Mouse (Mus musculus) thymus, adult 18-20 months (tissue): ENCODE measurements at regions not wholly inside any gene's neighbourhood (a gene's known extent, or its start where the extent isn't known, plus 50 kb on each side); places are given as distances from the start of the nearest gene placed in this dataset.

Experiments
- DNase-seq, 2 experiments: peaks; one replicate each; pipeline ENCODE4 v3.0.0; 2022; ENCODE audit warnings: mixed read lengths in 2 of 2

- no peak for DNase-seq
These were observed 74.0 kb upstream of the Ppara start for GRCm38 (mm10) chr15:85660528-85661392.

- DNase-seq = no peak
These were observed 73.4 kb upstream of the Ppara start for GRCm38 (mm10) chr15:85661393-85661690.

- no peak for DNase-seq
These were observed 73.0 kb upstream of the Ppara start for GRCm38 (mm10) chr15:85661771-85662170.

- no peak for DNase-seq
These were observed 72.5 kb upstream of the Ppara start for GRCm38 (mm10) chr15:85662271-85662670.

GRCm38 (mm10) chr15:85662673-85663072, 72.1 kb upstream of the Ppara start:
- no peak for DNase-seq

GRCm38 (mm10) chr15:85663757-85664431, 70.9 kb upstream of the Ppara start:
- DNase-seq = no peak

GRCm38 (mm10) chr15:85664432-85664828, 70.4 kb upstream of the Ppara start:
- DNase-seq = no peak

GRCm38 (mm10) chr15:85665181-85665821, 69.5 kb upstream of the Ppara start:
- DNase-seq = no peak

- DNase-seq = no peak
These were observed 68.3 kb upstream of the Ppara start for GRCm38 (mm10) chr15:85666496-85666895.

GRCm38 (mm10) chr15:85667381-85667791, 67.4 kb upstream of the Ppara start:
- DNase-seq = no peak

- no peak for DNase-seq
These were observed 66.7 kb upstream of the Ppara start for GRCm38 (mm10) chr15:85667906-85668590.

GRCm38 (mm10) chr15:85668871-85669651, 65.7 kb upstream of the Ppara start:
- DNase-seq = no peak

GRCm38 (mm10) chr15:85669652-85670175, 65.1 kb upstream of the Ppara start:
- DNase-seq = no peak

GRCm38 (mm10) chr15:85670176-85670788, 64.5 kb upstream of the Ppara start:
- peak in 1 of 2 experiments; percentile 49 for DNase-seq

- peak; percentile 62 to 64 for DNase-seq
These were observed 63.7 kb upstream of the Ppara start for GRCm38 (mm10) chr15:85670789-85671700.

- DNase-seq = no peak
These were observed 63.0 kb upstream of the Ppara start for GRCm38 (mm10) chr15:85671701-85672191.

- no peak for DNase-seq
These were observed 62.4 kb upstream of the Ppara start for GRCm38 (mm10) chr15:85672376-85672775.

- DNase-seq = no peak
These were observed 61.9 kb upstream of the Ppara start for GRCm38 (mm10) chr15:85672931-85673330.

GRCm38 (mm10) chr15:85673506-85673905, 61.3 kb upstream of the Ppara start:
- no peak for DNase-seq
